Mouse (Mus musculus) lung, postnatal 0 days (tissue): ENCODE measurements around the gene Tmem132d. TPM values are rescaled to one million over a fixed set of nuclear protein-coding genes. Genes with fewer than 3 reads are reported as not detected.

Experiments used
- ATAC-seq: fragments of 200-750 bp; cut with Nextera tagmentation; 2 replicates; pipeline ENCODE4 v1.8.0; 2017; ENCODE audit warnings: moderate library complexity
- DNase-seq: peaks from one replicate; pipeline ENCODE4 v3.0.0-alpha.2; 2016; ENCODE audit warnings: low spot score
- H3K27ac ChIP-seq: fragments of 300-500 bp; sonication (generic); 2 replicates; pipeline ENCODE4 v1.5.1; 2014; ENCODE audit warnings: antibody characterized with exemption, mild to moderate bottlenecking, low read length, mixed read lengths
- H3K27me3 ChIP-seq: fragments of 300-500 bp; sonication (generic); replicated peaks from 2 replicates; pipeline ENCODE4 v1.6.1; 2014; ENCODE audit warnings: low read length, mixed read lengths; ENCODE audit not compliant: insufficient read depth
- H3K36me3 ChIP-seq: fragments of 300-500 bp; sonication (generic); 2 replicates; pipeline ENCODE4 v1.6.1; 2014; ENCODE audit warnings: low read length, mixed read lengths; ENCODE audit not compliant: insufficient read depth
- H3K4me1 ChIP-seq: fragments of 300-500 bp; sonication (generic); 2 replicates; pipeline ENCODE4 v1.6.1; 2014; ENCODE audit warnings: antibody characterized with exemption, low read depth, low read length, mixed read lengths; ENCODE audit not compliant: insufficient read depth
- H3K4me2 ChIP-seq: fragments of 300-500 bp; sonication (generic); replicated peaks from 2 replicates; pipeline ENCODE4 v1.6.1; 2014; ENCODE audit warnings: low read depth, mild to moderate bottlenecking, low read length, moderate library complexity, mixed read lengths
- H3K4me3 ChIP-seq: fragments of 300-500 bp; sonication (generic); 2 replicates; pipeline ENCODE4 v1.5.1; 2014; ENCODE audit warnings: low read depth, low read length
- H3K9ac ChIP-seq: fragments of 300-500 bp; sonication (generic); replicated peaks from 2 replicates; pipeline ENCODE4 v1.6.1; 2014; ENCODE audit warnings: low read depth, mild to moderate bottlenecking
- H3K9me3 ChIP-seq: fragments of 300-500 bp; sonication (generic); 2 replicates; pipeline ENCODE4 v1.6.1; 2016; ENCODE audit warnings: low read length, mixed read lengths
- CTCF ChIP-seq: IDR thresholded peaks from 2 replicates; pipeline ENCODE4 v1.5.1; 2016; ENCODE audit warnings: antibody characterized with exemption, mild to moderate bottlenecking
- EP300 ChIP-seq: IDR thresholded peaks from 2 replicates; pipeline ENCODE4 v1.6.1; 2016; ENCODE audit warnings: antibody characterized with exemption, mild to moderate bottlenecking, control low read depth
- WGBS: fragments of 180-500 bp; shearing (Covaris S2); extraction: QIAGEN DNeasy Blood & Tissue Kit; methylation state at CpG from one replicate; pipeline ENCODE4 v1.1.7; 2014; 5-methylcytosine and 5-hydroxymethylcytosine counted together
- polyA plus RNA-seq: library from polyadenylated mRNA; unstranded; fragments of >200 nt; fragmentation: Nextera tagmentation; extraction: Ambion mirVana; gene quantifications from 2 replicates; pipeline ENCODE4 v1.2.1, GENCODE M21; 2015

Tmem132d gene
- polyA plus RNA-seq, 1 experiment from 2014 or later = 1.6 TPM

DNA sequence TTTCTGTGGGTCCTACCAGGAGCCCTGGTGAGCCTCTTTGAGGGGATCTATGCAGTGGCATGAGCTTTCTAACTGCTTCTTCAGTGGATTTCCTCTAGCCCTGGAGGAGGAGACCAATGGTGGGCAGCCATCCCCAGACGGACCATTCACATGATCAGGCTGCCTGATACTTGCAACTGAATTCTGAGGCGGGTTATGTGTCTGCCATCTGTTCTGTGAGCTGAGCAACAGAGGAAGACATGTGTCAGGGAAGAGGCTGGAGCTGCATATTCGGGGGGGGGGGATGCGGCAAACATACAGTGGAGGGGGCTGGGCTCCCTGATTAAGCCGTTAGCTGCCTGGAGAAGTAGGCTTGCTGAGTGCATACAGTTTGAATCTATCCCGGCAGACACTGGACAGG is 19.3 kb upstream of the Tmem132d start:
- ATAC-seq = no peak
- no peak overlapping the region for H3K4me2 ChIP-seq
- no peaks in the 10 kb centered on the region for H3K36me3 ChIP-seq
- no peak for TF ChIP-seq EP300
- TF ChIP-seq CTCF = no peak
- no peak for DNase-seq
- H3K4me3 ChIP-seq = no peak overlapping the region
- no peaks in the 10 kb centered on the region for H3K4me1 ChIP-seq
- no peak overlapping the region for H3K27ac ChIP-seq
- no peak overlapping the region for H3K9ac ChIP-seq
- H3K9me3 ChIP-seq = no peaks in the 10 kb centered on the region
- H3K27me3 ChIP-seq = no peaks in the 10 kb centered on the region
- 37% methylated on average over 6 of the region's 6 CpGs for WGBS

DNA sequence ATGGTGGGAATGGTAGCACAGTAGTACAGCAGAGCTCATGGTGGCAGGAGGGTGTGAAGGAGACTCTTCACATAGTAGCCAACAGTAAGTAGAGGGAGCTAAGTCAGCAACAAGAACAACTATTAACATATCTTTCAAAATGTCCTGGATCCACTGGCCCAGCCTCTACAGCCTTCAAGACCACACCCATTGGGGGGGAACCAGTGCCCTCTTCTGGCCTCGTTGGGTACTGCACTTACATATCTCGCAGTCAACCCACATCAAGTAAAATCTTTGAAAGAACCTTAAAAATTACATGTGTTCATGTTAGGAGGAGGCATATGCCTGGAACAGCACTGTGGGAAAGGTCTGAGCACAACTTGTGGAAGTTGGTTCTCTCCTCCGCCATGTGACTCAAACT is 17.9 kb upstream of the Tmem132d start:
- DNase-seq (no peak), ATAC-seq (no peak)
- no peaks in the 10 kb centered on the region for H3K9me3 ChIP-seq
- H3K27me3 ChIP-seq = no peaks in the 10 kb centered on the region
- no peaks in the 10 kb centered on the region for H3K36me3 ChIP-seq
- H3K4me2 ChIP-seq = no peak overlapping the region
- no peak overlapping the region for H3K9ac ChIP-seq
- H3K4me1 ChIP-seq = no peaks in the 10 kb centered on the region
- H3K4me3 ChIP-seq = no peak overlapping the region
- TF ChIP-seq CTCF = peak; percentile 57
- no peak for TF ChIP-seq EP300
- WGBS = 75% methylated on average over 3 of the region's 3 CpGs
- H3K27ac ChIP-seq = no peak overlapping the region

DNA sequence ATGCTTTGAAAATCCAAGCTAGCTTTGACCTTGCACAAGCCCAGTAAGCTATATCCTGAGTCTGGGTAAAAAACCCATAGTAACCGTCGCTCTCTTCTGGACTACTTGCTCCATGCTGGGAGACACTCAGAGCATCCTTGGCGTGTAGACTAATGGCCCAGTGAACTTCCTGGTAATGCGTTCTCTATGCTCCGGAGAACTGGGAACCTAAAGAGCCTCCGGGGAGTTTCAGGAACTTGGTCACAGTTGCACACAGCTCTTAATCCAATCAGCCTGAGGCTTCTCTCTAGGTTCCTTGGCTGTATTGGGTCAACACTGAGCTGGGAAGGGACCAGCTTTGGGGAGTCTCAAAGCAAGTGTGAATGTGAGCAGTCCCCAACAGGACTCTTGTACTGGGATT is 12.0 kb upstream of the Tmem132d start:
- no peaks in the 10 kb centered on the region for H3K36me3 ChIP-seq
- ATAC-seq (no peak), DNase-seq (no peak)
- no peak overlapping the region for H3K27ac ChIP-seq
- H3K4me1 ChIP-seq = no peaks in the 10 kb centered on the region
- no peaks in the 10 kb centered on the region for H3K9me3 ChIP-seq
- no peak overlapping the region for H3K4me2 ChIP-seq
- H3K4me3 ChIP-seq = no peak overlapping the region
- no peaks in the 10 kb centered on the region for H3K27me3 ChIP-seq
- 20% methylated on average over 6 of the region's 6 CpGs for WGBS
- TF ChIP-seq CTCF = no peak
- TF ChIP-seq EP300 = no peak
- H3K9ac ChIP-seq = no peak overlapping the region

DNA sequence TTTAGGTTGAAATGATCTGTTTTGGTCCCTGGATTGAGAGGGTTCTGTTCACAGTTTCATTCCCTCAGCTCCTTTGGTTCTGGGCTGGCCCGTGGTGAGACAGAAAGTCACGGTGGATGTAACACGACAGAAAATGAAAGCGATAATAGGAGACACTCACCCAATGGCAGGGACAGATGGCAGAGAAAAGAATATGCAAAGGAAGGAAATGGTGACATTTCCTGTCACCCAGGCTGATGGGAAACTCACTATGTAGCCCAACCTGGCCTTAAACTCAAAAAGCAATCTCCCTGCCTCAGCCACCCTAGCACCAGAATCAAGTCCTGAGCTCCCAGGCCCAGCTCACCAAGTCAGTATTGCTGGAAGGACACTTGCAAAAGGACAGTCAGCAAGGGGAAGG is 11.0 kb upstream of the Tmem132d start:
- H3K27me3 ChIP-seq = no peaks in the 10 kb centered on the region
- H3K4me3 ChIP-seq = no peak overlapping the region
- ATAC-seq (no peak), DNase-seq (no peak)
- no peaks in the 10 kb centered on the region for H3K4me1 ChIP-seq
- H3K4me2 ChIP-seq = no peak overlapping the region
- no peak overlapping the region for H3K27ac ChIP-seq
- WGBS = 54% methylated on average over 4 of the region's 4 CpGs
- TF ChIP-seq EP300 (no peak), CTCF (no peak)
- no peaks in the 10 kb centered on the region for H3K36me3 ChIP-seq
- no peak overlapping the region for H3K9ac ChIP-seq
- H3K9me3 ChIP-seq = no peaks in the 10 kb centered on the region

DNA sequence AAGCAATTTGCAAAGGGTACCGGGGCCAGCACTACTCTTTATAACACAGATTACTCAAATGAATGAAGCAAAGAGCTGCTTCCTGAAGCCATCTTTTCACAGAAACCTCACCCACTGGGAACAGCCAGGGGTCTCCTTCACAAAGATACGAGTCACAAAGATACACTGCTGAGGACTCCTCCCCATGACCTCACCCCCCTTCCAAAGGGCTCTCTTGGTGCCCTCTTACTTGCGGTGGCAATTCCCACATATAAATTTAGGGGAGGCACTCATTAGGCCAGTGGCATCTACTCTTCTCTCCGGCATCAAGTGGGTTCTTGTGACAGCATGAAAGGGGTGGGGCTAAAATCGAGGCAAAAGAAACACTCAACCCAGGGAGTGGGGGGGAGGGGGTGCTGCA is 8.2 kb upstream of the Tmem132d start:
- Histone ChIP-seq H3K27ac (no peak overlapping the region), H3K27me3 (no peaks in the 10 kb centered on the region), H3K4me2 (no peak overlapping the region), H3K36me3 (no peaks in the 10 kb centered on the region), H3K9ac (no peak overlapping the region), H3K9me3 (no peaks in the 10 kb centered on the region), H3K4me1 (no peaks in the 10 kb centered on the region), H3K4me3 (no peak overlapping the region)
- DNase-seq (no peak), ATAC-seq (no peak)
- no peak for TF ChIP-seq CTCF
- TF ChIP-seq EP300 = no peak
- WGBS = 12% methylated on average over 5 of the region's 5 CpGs

DNA sequence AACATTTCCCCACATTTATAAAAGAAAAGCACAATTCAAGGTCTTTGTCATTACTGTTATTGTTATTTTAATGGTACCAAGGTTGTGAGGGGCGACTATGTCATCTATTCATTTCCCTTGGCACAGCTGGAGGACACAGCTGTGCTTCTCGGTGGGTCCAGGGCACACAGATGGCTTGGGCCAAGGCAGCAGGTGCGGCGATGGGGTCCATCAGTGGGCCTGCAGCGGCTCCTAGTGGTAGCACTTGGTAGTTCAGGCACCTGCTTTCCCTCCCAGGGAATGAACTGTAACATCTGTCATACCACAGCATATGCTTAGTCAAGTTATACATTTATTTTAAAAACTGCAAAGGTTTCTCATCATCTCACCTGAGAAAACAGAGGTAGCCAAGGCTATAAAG is 7.0 kb upstream of the Tmem132d start:
- Histone ChIP-seq H3K4me2 (no peak overlapping the region), H3K27ac (no peak overlapping the region), H3K36me3 (no peaks in the 10 kb centered on the region), H3K9ac (no peak overlapping the region), H3K27me3 (no peaks in the 10 kb centered on the region), H3K4me3 (no peak overlapping the region), H3K9me3 (no peaks in the 10 kb centered on the region), H3K4me1 (no peaks in the 10 kb centered on the region)
- ATAC-seq (peak; percentile 43), DNase-seq (peak; percentile 45)
- 0% methylated on average over 5 of the region's 5 CpGs for WGBS
- TF ChIP-seq EP300 = no peak
- TF ChIP-seq CTCF = peak; percentile 88

DNA sequence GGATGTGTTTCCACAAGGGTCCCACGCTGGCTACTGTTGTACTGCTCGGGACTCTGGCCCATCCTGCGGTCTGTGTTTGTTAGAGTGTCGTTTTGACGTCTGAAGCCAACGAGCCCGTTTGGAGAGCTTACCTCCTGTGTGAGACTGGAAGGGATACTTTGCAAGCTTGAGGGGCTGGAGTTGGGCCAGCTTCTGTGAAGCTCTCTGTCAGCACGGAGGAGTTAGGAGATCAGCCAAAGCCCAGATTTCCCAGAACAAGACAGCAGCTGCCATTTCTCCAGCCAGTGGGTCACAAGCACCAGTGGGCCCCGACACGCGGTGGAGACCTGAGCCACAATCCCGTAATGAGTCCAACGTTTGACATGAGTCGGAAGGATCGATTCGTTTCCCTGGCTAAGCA is 5.2 kb upstream of the Tmem132d start:
- Histone ChIP-seq H3K27me3 (peaks cover 8% of the 10 kb centered on the region; the same call in 1 of the 2 replicates), H3K4me2 (no peak overlapping the region), H3K36me3 (no peaks in the 10 kb centered on the region), H3K4me3 (no peak overlapping the region), H3K4me1 (no peaks in the 10 kb centered on the region), H3K27ac (no peak overlapping the region), H3K9ac (no peak overlapping the region), H3K9me3 (no peaks in the 10 kb centered on the region)
- ATAC-seq (no peak), DNase-seq (no peak)
- TF ChIP-seq CTCF = no peak
- no peak for TF ChIP-seq EP300
- WGBS = 48% methylated on average over 16 of the region's 16 CpGs
